Mouse (Mus musculus) liver, embryonic 15.5 days (tissue): ENCODE results near the gene Slc25a29. TPM values are rescaled to one million over a fixed set of nuclear protein-coding genes. Genes with fewer than 3 reads are reported as not detected.

Experiments
- ATAC-seq: fragments of 200-750 bp; cut with Nextera tagmentation; 2 replicates; pipeline ENCODE4 v1.8.0; 2017; ENCODE audit warnings: moderate number of reproducible peaks, mild to moderate bottlenecking, moderate library complexity; ENCODE audit not compliant: insufficient read depth
- H3K27ac ChIP-seq: fragments of 300-500 bp; sonication (generic); replicated peaks from 2 replicates; pipeline ENCODE4 v1.5.1; 2015; ENCODE audit warnings: mild to moderate bottlenecking, inconsistent platforms
- H3K27me3 ChIP-seq: fragments of 300-500 bp; sonication (generic); 2 replicates; pipeline ENCODE4 v1.6.1; 2015; ENCODE audit warnings: mild to moderate bottlenecking, inconsistent platforms
- H3K36me3 ChIP-seq: fragments of 300-500 bp; sonication (generic); replicated peaks from 2 replicates; pipeline ENCODE4 v1.6.1; 2015; ENCODE audit warnings: moderate library complexity, mild to moderate bottlenecking, inconsistent platforms
- H3K4me1 ChIP-seq: fragments of 300-500 bp; sonication (generic); replicated peaks from 2 replicates; pipeline ENCODE4 v1.6.1; 2015; ENCODE audit warnings: inconsistent platforms
- H3K4me2 ChIP-seq: fragments of 300-500 bp; sonication (generic); 2 replicates; pipeline ENCODE4 v1.6.1; 2015; ENCODE audit warnings: moderate library complexity, mild to moderate bottlenecking, inconsistent platforms
- H3K4me3 ChIP-seq: fragments of 300-500 bp; sonication (generic); replicated peaks from 2 replicates; pipeline ENCODE4 v1.5.1; 2015; ENCODE audit warnings: mild to moderate bottlenecking, inconsistent platforms
- H3K9ac ChIP-seq: fragments of 300-500 bp; sonication (generic); 2 replicates; pipeline ENCODE4 v1.6.1; 2015; ENCODE audit warnings: moderate library complexity, mild to moderate bottlenecking, inconsistent platforms
- H3K9me3 ChIP-seq: fragments of 300-500 bp; sonication (generic); replicated peaks from 2 replicates; pipeline ENCODE4 v1.6.1; 2016; ENCODE audit warnings: inconsistent platforms
- WGBS: fragments of 180-500 bp; shearing (Covaris S2); methylation state at CpG from one replicate; pipeline ENCODE4 v1.1.7; 2015; ENCODE audit warnings: mixed read lengths; ENCODE audit not compliant: insufficient replicate concordance; 5-methylcytosine and 5-hydroxymethylcytosine counted together
- polyA plus RNA-seq: library from polyadenylated mRNA; unstranded; fragments of >200 nt; fragmentation: Nextera tagmentation; extraction: Ambion mirVana; gene quantifications from 2 replicates; pipeline ENCODE4 v1.2.1, GENCODE M21; 2015

Gene Slc25a29
- polyA plus RNA-seq = 1.3 and 1.4 TPM in 2 replicates

GRCm38 (mm10) chr12:108835840-108836409 is at the start of gene Slc25a29, which contains the start of gene Slc25a47:
Gene Slc25a29, minus strand, starts transcription at chr12:108835883.
Gene Slc25a47, plus strand, starts transcription at chr12:108836046.
- peaks cover 6% of the 10 kb centered on the region; the same call in 1 of the 2 replicates for H3K27me3 ChIP-seq
- peak; percentile 99 for ATAC-seq
- peak within 1 kb of the TSS; percentile 67 for H3K4me3 ChIP-seq
- peak within 1 kb of the TSS; percentile 99 for H3K4me2 ChIP-seq
- H3K9me3 ChIP-seq = no peaks in the 10 kb centered on the region
- H3K27ac ChIP-seq = peak within 1 kb of the TSS; percentile 68
- under 1% methylated on average over 53 of the region's 53 CpGs for WGBS
- peak within 1 kb of the TSS; percentile 64 for H3K9ac ChIP-seq
- H3K36me3 ChIP-seq = no peaks in the 10 kb centered on the region
- peaks cover 44% of the 10 kb centered on the region for H3K4me1 ChIP-seq

- 77% methylated on average over 8 of the region's 8 CpGs for WGBS
- no peak overlapping the region for H3K4me2 ChIP-seq
- no peaks in the 10 kb centered on the region for H3K9me3 ChIP-seq
- no peaks in the 10 kb centered on the region for H3K27me3 ChIP-seq
- H3K27ac ChIP-seq = no peak overlapping the region
- no peak for ATAC-seq
- no peaks in the 10 kb centered on the region for H3K4me1 ChIP-seq
- peaks cover 86% of the 10 kb centered on the region for H3K36me3 ChIP-seq
- no peak overlapping the region for H3K4me3 ChIP-seq
- H3K9ac ChIP-seq = no peak overlapping the region
These were observed 47.1 kb upstream of the Slc25a29 start for GRCm38 (mm10) chr12:108882776-108883175.

GRCm38 (mm10) chr12:108881192-108881591 is 45.5 kb upstream of the Slc25a29 start:
- H3K9ac ChIP-seq = no peak overlapping the region
- H3K36me3 ChIP-seq = peaks cover 75% of the 10 kb centered on the region
- ATAC-seq = no peak

GRCm38 (mm10) chr12:108880606-108881005 is 44.9 kb upstream of the Slc25a29 start:
- no peaks in the 10 kb centered on the region for H3K27me3 ChIP-seq
- no peak overlapping the region for H3K9ac ChIP-seq
- H3K36me3 ChIP-seq = peaks cover 70% of the 10 kb centered on the region
- ATAC-seq = no peak
- H3K27ac ChIP-seq = no peak overlapping the region
- H3K4me1 ChIP-seq = no peaks in the 10 kb centered on the region
- 80% methylated on average over 5 of the region's 5 CpGs for WGBS
- no peak overlapping the region for H3K4me3 ChIP-seq
- H3K4me2 ChIP-seq = no peak overlapping the region
- no peaks in the 10 kb centered on the region for H3K9me3 ChIP-seq

More at GRCm38 (mm10) chr12:108881192-108881591, 45.5 kb upstream of the Slc25a29 start:
- 69% methylated on average over 3 of the region's 3 CpGs for WGBS
- Histone ChIP-seq H3K9me3 (no peaks in the 10 kb centered on the region), H3K4me1 (no peaks in the 10 kb centered on the region), H3K27me3 (no peaks in the 10 kb centered on the region), H3K4me2 (no peak overlapping the region), H3K27ac (no peak overlapping the region), H3K4me3 (no peak overlapping the region)

- 78% methylated on average over 4 of the region's 4 CpGs for WGBS
- Histone ChIP-seq H3K27me3 (no peaks in the 10 kb centered on the region), H3K4me1 (no peaks in the 10 kb centered on the region), H3K4me3 (no peak overlapping the region), H3K9me3 (no peaks in the 10 kb centered on the region), H3K4me2 (no peak overlapping the region), H3K9ac (no peak overlapping the region), H3K27ac (no peak overlapping the region), H3K36me3 (peaks cover 69% of the 10 kb centered on the region)
- no peak for ATAC-seq
These were observed 43.5 kb upstream of the Slc25a29 start for GRCm38 (mm10) chr12:108879138-108879537.

GRCm38 (mm10) chr12:108873122-108873521 is 37.4 kb upstream of the Slc25a29 start:
- no peaks in the 10 kb centered on the region for H3K27me3 ChIP-seq
- H3K9me3 ChIP-seq = no peaks in the 10 kb centered on the region
- 67% methylated on average over 5 of the region's 5 CpGs for WGBS
- H3K4me1 ChIP-seq = no peaks in the 10 kb centered on the region
- H3K4me3 ChIP-seq = no peak overlapping the region
- H3K36me3 ChIP-seq = peaks cover 59% of the 10 kb centered on the region
- no peak overlapping the region for H3K27ac ChIP-seq
- no peak for ATAC-seq
- no peak overlapping the region for H3K4me2 ChIP-seq
- H3K9ac ChIP-seq = no peak overlapping the region

- H3K27me3 ChIP-seq = no peaks in the 10 kb centered on the region
- peaks cover 67% of the 10 kb centered on the region for H3K36me3 ChIP-seq
- H3K4me2 ChIP-seq = no peak overlapping the region
- no peaks in the 10 kb centered on the region for H3K4me1 ChIP-seq
- H3K9ac ChIP-seq = no peak overlapping the region
- no peak for ATAC-seq
- H3K27ac ChIP-seq = no peak overlapping the region
- WGBS = 64% methylated on average over 2 of the region's 2 CpGs
- H3K9me3 ChIP-seq = no peaks in the 10 kb centered on the region
- H3K4me3 ChIP-seq = no peak overlapping the region
These were observed 33.9 kb upstream of the Slc25a29 start for GRCm38 (mm10) chr12:108869575-108869974.

- H3K27me3 ChIP-seq = no peaks in the 10 kb centered on the region
- no peak overlapping the region for H3K4me2 ChIP-seq
- ATAC-seq = no peak; the same call in 1 of the 2 replicates
- no peak overlapping the region for H3K9ac ChIP-seq
- no peak overlapping the region for H3K27ac ChIP-seq
- no peak overlapping the region for H3K4me3 ChIP-seq
- H3K36me3 ChIP-seq = peaks cover 85% of the 10 kb centered on the region
- no peaks in the 10 kb centered on the region for H3K9me3 ChIP-seq
- WGBS = 73% methylated on average over 6 of the region's 6 CpGs
- no peaks in the 10 kb centered on the region for H3K4me1 ChIP-seq
These were observed 29.4 kb upstream of the Slc25a29 start for GRCm38 (mm10) chr12:108865007-108865494.

GRCm38 (mm10) chr12:108858486-108858885 is 22.8 kb upstream of the Slc25a29 start:
- no peak for ATAC-seq

GRCm38 (mm10) chr12:108857589-108858184 is 22.0 kb upstream of the Slc25a29 start:
- Histone ChIP-seq H3K4me3 (no peak overlapping the region), H3K36me3 (peaks cover 20% of the 10 kb centered on the region), H3K27ac (no peak overlapping the region), H3K9ac (no peak overlapping the region), H3K9me3 (no peaks in the 10 kb centered on the region), H3K4me2 (no peak overlapping the region), H3K27me3 (no peaks in the 10 kb centered on the region), H3K4me1 (peaks cover 5% of the 10 kb centered on the region; the same call in 1 of the 2 replicates)
- ATAC-seq = no peak
- WGBS = 73% methylated on average over 7 of the region's 7 CpGs

More at GRCm38 (mm10) chr12:108858486-108858885, 22.8 kb upstream of the Slc25a29 start:
- peaks cover 28% of the 10 kb centered on the region for H3K36me3 ChIP-seq
- no peak overlapping the region for H3K27ac ChIP-seq
- WGBS = 59% methylated on average over 5 of the region's 5 CpGs
- no peak overlapping the region for H3K9ac ChIP-seq
- no peak overlapping the region for H3K4me2 ChIP-seq
- H3K9me3 ChIP-seq = no peaks in the 10 kb centered on the region
- H3K4me1 ChIP-seq = peaks cover 5% of the 10 kb centered on the region; the same call in 1 of the 2 replicates
- no peak overlapping the region for H3K4me3 ChIP-seq
- H3K27me3 ChIP-seq = no peaks in the 10 kb centered on the region

- no peak overlapping the region for H3K4me3 ChIP-seq
- no peak overlapping the region for H3K9ac ChIP-seq
- H3K9me3 ChIP-seq = no peaks in the 10 kb centered on the region
- peak overlapping the region; percentile 39; the same call in 1 of the 2 replicates for H3K4me2 ChIP-seq
- H3K4me1 ChIP-seq = peaks cover 5% of the 10 kb centered on the region; the same call in 1 of the 2 replicates
- H3K27me3 ChIP-seq = no peaks in the 10 kb centered on the region
- H3K27ac ChIP-seq = no peak overlapping the region
- peaks cover 14% of the 10 kb centered on the region; the same call in 1 of the 2 replicates for H3K36me3 ChIP-seq
- WGBS = 73% methylated on average over 7 of the region's 7 CpGs
- ATAC-seq = no peak
These were observed 21.4 kb upstream of the Slc25a29 start for GRCm38 (mm10) chr12:108857109-108857508.
